Mouse (Mus musculus): ENCODE measurements at regions not wholly inside any gene's neighbourhood (a gene's known extent, or its start where the extent isn't known, plus 50 kb on each side); places are given as distances from the start of the nearest gene placed in this dataset.

GRCm38 (mm10) chrX:99657790-99658451 lies 162.9 kb upstream of the Tmem28 start:
- TF ChIP-seq CTCF (IDR thresholded peaks at IDR 0.05; ENCODE audit: control insufficient read depth, insufficient read depth, low read length) (peak; percentile 67), POLR2A (IDR thresholded peaks at IDR 0.05; ENCODE audit: borderline replicate concordance, control insufficient read depth, low read depth, low read length) (no peak)

Measured in bone marrow, adult 2 months (tissue).